Mouse (Mus musculus): ENCODE results near the gene Vmn2r31. TPM values are rescaled to one million over a fixed set of nuclear protein-coding genes. Genes with fewer than 3 reads are reported as not detected.
"Not testable (repeated sequence)": the region's sequence is repeated elsewhere in the genome, so short reads cannot be mapped to it uniquely, and the experiment has no call there.

Vmn2r31 gene
- not detected in 2 replicates for polyA plus RNA-seq (2016; fragmentation: Nextera tagmentation; extraction: Ambion mirVana)

- H3K9me3 ChIP-seq; DNase-seq (ENCODE audit: low spot score); H3K27ac ChIP-seq; H3K4me1 ChIP-seq; H3K4me3 ChIP-seq; H3K27me3 ChIP-seq (ENCODE audit: insufficient read depth, poor library complexity, severe bottlenecking); H3K36me3 ChIP-seq: not testable (repeated sequence)
Observed at GRCm38 (mm10) chr7:7399603-7400002, at the start of gene Vmn2r31. Vmn2r31 (minus strand) TSS chr7:7399703.

- not testable (repeated sequence) for H3K36me3 ChIP-seq; H3K27me3 ChIP-seq (ENCODE audit: insufficient read depth, poor library complexity, severe bottlenecking); H3K4me3 ChIP-seq; H3K9me3 ChIP-seq; H3K27ac ChIP-seq; H3K4me1 ChIP-seq; DNase-seq (ENCODE audit: low spot score)
- WGBS, result 40% methylated on average over 12 of the region's 12 CpGs
Observed at GRCm38 (mm10) chr7:7374431-7374830, 25.1 kb downstream of the Vmn2r31 start, which contains the start of gene Gm45783. Gm45783 (minus strand) TSS chr7:7374573.

- 60% methylated on average over 1 of the region's 1 CpGs for WGBS
- not testable (repeated sequence) for H3K4me3 ChIP-seq; H3K9me3 ChIP-seq; H3K4me1 ChIP-seq; H3K27ac ChIP-seq; H3K27me3 ChIP-seq (ENCODE audit: insufficient read depth, poor library complexity, severe bottlenecking); H3K36me3 ChIP-seq; DNase-seq (ENCODE audit: low spot score)
Observed at GRCm38 (mm10) chr7:7337509-7337908, 62.0 kb downstream of the Vmn2r31 start, which contains the start of gene Vmn2r30. Vmn2r30 (minus strand) TSS chr7:7337609.

Other genes with a start within 250 kb of the Vmn2r31 start
- gene Zfp418, start 228.4 kb downstream of the Vmn2r31 start, polyA plus RNA-seq (2016; fragmentation: Nextera tagmentation; extraction: Ambion mirVana), result 1.1 and 1.8 TPM in 2 replicates
- gene Zfp772, start 189.7 kb downstream of the Vmn2r31 start, polyA plus RNA-seq (2016; fragmentation: Nextera tagmentation; extraction: Ambion mirVana), result 4.2 and 5.8 TPM in 2 replicates
- gene Vmn2r29, start 152.4 kb downstream of the Vmn2r31 start, polyA plus RNA-seq (2016; fragmentation: Nextera tagmentation; extraction: Ambion mirVana), result 0.15 and 0.41 TPM in 2 replicates
- 1.1 and 2.3 TPM in 2 replicates for gene Gm45844, start 121.4 kb downstream of the Vmn2r31 start, polyA plus RNA-seq (2016; fragmentation: Nextera tagmentation; extraction: Ambion mirVana)
- 38.7 and 42.6 TPM in 2 replicates for gene Clcn4, start 98.9 kb downstream of the Vmn2r31 start, polyA plus RNA-seq (2016; fragmentation: Nextera tagmentation; extraction: Ambion mirVana)
- not detected in 2 replicates for gene Vmn2r30, start 62.1 kb downstream of the Vmn2r31 start, polyA plus RNA-seq (2016; fragmentation: Nextera tagmentation; extraction: Ambion mirVana)
- not detected in 2 replicates for gene Gm45783, start 25.1 kb downstream of the Vmn2r31 start, polyA plus RNA-seq (2016; fragmentation: Nextera tagmentation; extraction: Ambion mirVana)
- not detected in 2 replicates for gene Vmn2r32, start 80.3 kb upstream of the Vmn2r31 start, polyA plus RNA-seq (2016; fragmentation: Nextera tagmentation; extraction: Ambion mirVana)
- gene Vmn2r33, start 167.1 kb upstream of the Vmn2r31 start, polyA plus RNA-seq (2016; fragmentation: Nextera tagmentation; extraction: Ambion mirVana), result not detected in 2 replicates